Mouse (Mus musculus) midbrain, embryonic 16.5 days (tissue): Measurements from ENCODE around the gene Gramd4. TPM values are rescaled to one million over a fixed set of nuclear protein-coding genes. Genes with fewer than 3 reads are reported as not detected.
A peak's percentile ranks its signal among the peaks of the same experiment; 100 is the strongest.

Experiments
- ATAC-seq: fragments of 200-750 bp; cut with Nextera tagmentation; 2 replicates; pipeline ENCODE4 v1.8.0; 2017; ENCODE audit warnings: moderate TSS enrichment
- H3K27ac ChIP-seq: fragments of 300-500 bp; sonication (generic); 2 replicates; pipeline ENCODE4 v1.5.1; 2014; ENCODE audit warnings: mild to moderate bottlenecking, low read length, mixed read lengths
- H3K27me3 ChIP-seq: fragments of 300-500 bp; sonication (generic); 2 replicates; pipeline ENCODE4 v1.6.1; 2014; ENCODE audit warnings: low read depth, low read length, mixed read lengths; ENCODE audit not compliant: control insufficient read depth, insufficient read depth
- H3K36me3 ChIP-seq: fragments of 300-500 bp; sonication (generic); 2 replicates; pipeline ENCODE4 v1.6.1; 2014; ENCODE audit warnings: mild to moderate bottlenecking, low read length, moderate library complexity, mixed read lengths; ENCODE audit not compliant: control insufficient read depth, insufficient read depth
- H3K4me1 ChIP-seq: fragments of 300-500 bp; sonication (generic); 2 replicates; pipeline ENCODE4 v1.6.1; 2014; ENCODE audit warnings: mild to moderate bottlenecking, low read length, mixed read lengths; ENCODE audit not compliant: control insufficient read depth, insufficient read depth
- H3K4me2 ChIP-seq: fragments of 300-500 bp; sonication (generic); 2 replicates; pipeline ENCODE4 v1.6.1; 2014; ENCODE audit warnings: mild to moderate bottlenecking, low read length, mixed read lengths
- H3K4me3 ChIP-seq: fragments of 300-500 bp; sonication (generic); 2 replicates; pipeline ENCODE4 v1.5.1; 2014; ENCODE audit warnings: low read depth, mild to moderate bottlenecking, low read length, moderate library complexity, mixed read lengths
- H3K9ac ChIP-seq: fragments of 300-500 bp; sonication (generic); 2 replicates; pipeline ENCODE4 v1.6.1; 2014; ENCODE audit warnings: low read depth, low read length, mixed read lengths
- H3K9me3 ChIP-seq: fragments of 300-500 bp; sonication (generic); replicated peaks from 2 replicates; pipeline ENCODE4 v1.6.1; 2014; ENCODE audit warnings: mild to moderate bottlenecking, low read length, mixed read lengths; ENCODE audit not compliant: control insufficient read depth, poor library complexity, severe bottlenecking
- WGBS: fragments of 180-500 bp; shearing (Covaris S2); extraction: QIAGEN DNeasy Blood & Tissue Kit; methylation state at CpG from one replicate; pipeline ENCODE4 v1.1.7; 2014; 5-methylcytosine and 5-hydroxymethylcytosine counted together
- polyA plus RNA-seq: library from polyadenylated mRNA; unstranded; fragments of >200 nt; fragmentation: Nextera tagmentation; extraction: Ambion mirVana; gene quantifications from 2 replicates; pipeline ENCODE4 v1.2.1, GENCODE M21; 2015

Gene Gramd4
- polyA plus RNA-seq, 1 experiment from 2014 or later, result 36.7 TPM

DNA sequence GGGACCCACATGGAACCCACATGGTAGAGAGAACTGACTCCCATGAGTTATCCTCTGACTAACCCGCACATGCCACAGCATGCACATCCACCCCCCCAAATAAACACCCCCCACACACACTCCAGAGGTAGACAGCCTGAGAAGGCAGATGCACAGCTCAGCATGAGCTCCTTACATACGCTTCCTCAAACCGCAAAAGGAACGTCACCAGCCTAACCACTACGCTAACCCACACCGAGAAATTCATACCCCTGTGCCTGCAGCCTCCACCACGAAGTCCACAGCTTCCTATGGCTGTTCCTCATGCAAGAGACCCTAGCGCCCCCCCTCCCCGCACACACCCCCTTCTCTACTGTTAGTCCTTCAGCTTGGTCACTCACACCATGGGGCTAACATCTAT is 35.5 kb upstream of the Gramd4 start:
- 82% methylated on average over 9 of the region's 9 CpGs for WGBS
- Histone ChIP-seq H3K9me3 (no peaks in the 10 kb centered on the region; the same call in 1 of the 2 replicates), H3K4me3 (no peak overlapping the region), H3K27me3 (no peaks in the 10 kb centered on the region), H3K4me2 (no peak overlapping the region), H3K9ac (no peak overlapping the region), H3K4me1 (no peaks in the 10 kb centered on the region), H3K27ac (no peak overlapping the region), H3K36me3 (no peaks in the 10 kb centered on the region)
- no peak for ATAC-seq

DNA sequence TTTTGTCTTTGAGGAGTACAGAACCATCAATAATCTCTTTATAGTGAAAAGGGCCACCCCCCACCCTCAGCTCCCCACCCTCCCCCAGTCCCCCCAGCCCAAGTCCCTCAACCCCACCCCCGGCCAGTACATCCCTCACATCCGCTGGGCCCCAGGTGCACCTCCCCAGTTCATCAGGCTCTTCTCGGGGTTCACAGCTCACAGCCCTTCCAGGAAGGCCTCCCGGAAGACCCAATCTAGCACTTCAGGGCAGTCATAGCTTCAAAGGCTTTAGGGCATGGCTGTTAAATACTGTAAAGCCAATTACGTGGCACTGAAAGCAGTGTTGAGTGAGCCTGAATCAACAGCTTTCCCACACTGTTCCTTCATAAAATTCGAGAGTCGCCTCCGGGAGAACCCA is 29.6 kb upstream of the Gramd4 start:
- 68% methylated on average over 8 of the region's 8 CpGs for WGBS
- no peak overlapping the region for H3K4me3 ChIP-seq
- H3K27ac ChIP-seq, result no peak overlapping the region
- no peaks in the 10 kb centered on the region; the same call in 1 of the 2 replicates for H3K9me3 ChIP-seq
- peaks cover 2% of the 10 kb centered on the region for H3K4me1 ChIP-seq
- H3K27me3 ChIP-seq, result peaks cover 12% of the 10 kb centered on the region
- no peaks in the 10 kb centered on the region for H3K36me3 ChIP-seq
- no peak overlapping the region for H3K9ac ChIP-seq
- peak overlapping the region; percentile 12; the same call in 1 of the 2 replicates for H3K4me2 ChIP-seq
- no peak for ATAC-seq

DNA sequence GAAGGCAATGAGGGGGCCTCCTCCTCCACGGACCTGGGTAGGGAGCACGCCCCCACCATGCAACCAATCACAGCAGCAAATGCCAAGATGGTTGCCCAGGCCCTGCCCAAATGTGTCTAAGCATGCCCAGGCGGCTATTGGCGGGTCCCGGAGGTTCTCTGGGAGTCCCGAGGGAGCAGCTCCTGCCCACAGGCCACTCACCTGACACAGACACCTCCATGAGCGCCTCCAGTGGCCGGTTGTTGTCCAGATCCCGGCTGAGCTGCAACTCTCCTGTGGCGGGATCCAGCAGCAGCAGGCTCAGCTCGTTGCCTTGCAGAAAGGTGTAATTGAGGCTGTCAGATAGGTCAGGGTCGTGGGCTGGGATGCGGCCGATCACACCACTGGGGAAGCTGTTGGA is 27.5 kb upstream of the Gramd4 start:
- 86% methylated on average over 14 of the region's 14 CpGs for WGBS
- ATAC-seq, result no peak
- no peak overlapping the region for H3K4me2 ChIP-seq
- H3K9ac ChIP-seq, result no peak overlapping the region
- no peaks in the 10 kb centered on the region for H3K36me3 ChIP-seq
- peaks cover 32% of the 10 kb centered on the region for H3K27me3 ChIP-seq
- H3K27ac ChIP-seq, result no peak overlapping the region
- H3K4me3 ChIP-seq, result no peak overlapping the region
- H3K9me3 ChIP-seq, result no peaks in the 10 kb centered on the region; the same call in 1 of the 2 replicates
- H3K4me1 ChIP-seq, result peaks cover 21% of the 10 kb centered on the region

DNA sequence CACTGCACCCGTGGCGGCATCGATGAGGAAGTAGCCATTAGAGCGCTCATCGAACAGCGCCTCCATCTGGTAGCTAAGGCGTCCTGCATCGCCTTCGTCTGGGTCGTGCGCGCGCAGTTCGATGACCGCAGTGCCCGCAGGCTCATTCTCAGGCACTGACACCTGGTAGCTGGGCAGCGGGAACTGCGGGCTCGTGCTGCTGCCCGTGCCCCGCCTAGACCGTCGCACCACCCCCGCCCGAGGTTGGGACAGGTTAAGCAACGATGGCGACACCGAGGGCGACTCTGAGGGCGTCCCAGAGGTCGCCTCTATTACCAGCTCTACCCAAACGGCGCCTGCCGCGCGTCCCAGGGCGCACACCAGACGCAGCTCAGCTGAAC is 24.7 kb upstream of the Gramd4 start:
- WGBS, result 2% methylated on average over 38 of the region's 38 CpGs

DNA sequence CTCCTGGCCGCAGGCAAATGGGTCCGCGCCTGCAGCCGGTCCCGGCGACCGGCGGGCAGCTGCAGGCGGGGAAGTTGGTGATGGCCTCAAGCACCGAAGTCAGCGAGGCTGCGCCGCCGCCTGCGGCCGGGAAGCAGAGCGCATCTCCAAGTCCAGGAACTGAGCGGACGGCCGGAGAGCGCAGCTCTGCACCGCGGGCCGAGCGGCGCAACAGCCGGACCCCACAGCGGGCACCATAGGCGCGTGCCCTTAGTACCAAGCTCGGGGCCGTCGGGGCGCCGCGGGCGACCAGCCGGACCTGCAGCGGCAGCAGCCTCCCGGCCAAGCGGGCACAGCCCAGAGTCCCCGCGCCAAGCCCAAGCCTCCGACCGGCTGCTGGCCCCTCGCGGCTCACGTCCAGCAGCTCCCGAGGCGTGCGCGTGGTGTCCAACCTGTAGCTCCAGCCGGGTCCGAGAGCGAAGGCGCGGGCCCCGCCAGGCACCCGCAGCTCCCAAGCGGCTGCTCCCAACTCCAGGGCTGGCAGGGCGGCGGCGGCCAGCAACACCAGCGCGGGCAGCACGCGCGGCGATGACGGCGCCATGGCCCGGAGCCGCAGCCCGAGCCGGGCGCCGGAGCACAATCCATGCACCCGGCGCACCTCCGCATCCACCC is 24.2 kb upstream of the Gramd4 start, which contains the start of gene Celsr1:
TSS of gene Celsr1 (minus strand) at position 587 of the 651 bp plus-strand sequence.
- under 1% methylated on average over 75 of the region's 80 CpGs for WGBS
- H3K9me3 ChIP-seq, result no peaks in the 10 kb centered on the region; the same call in 1 of the 2 replicates
- ATAC-seq, result 0 out of 2 replicates have a peak, but pooled peaks have one; percentile 26
- H3K27me3 ChIP-seq, result peaks cover 35% of the 10 kb centered on the region
- peak within 1 kb of the TSS; percentile 47 for H3K4me3 ChIP-seq
- H3K36me3 ChIP-seq, result no peaks in the 10 kb centered on the region
- peaks cover 21% of the 10 kb centered on the region for H3K4me1 ChIP-seq
- H3K9ac ChIP-seq, result peak within 1 kb of the TSS; percentile 54
- H3K27ac ChIP-seq, result peak within 1 kb of the TSS; percentile 5; the same call in 1 of the 2 replicates
- H3K4me2 ChIP-seq, result peak within 1 kb of the TSS; percentile 58

More for the DNA sequence above, 24.7 kb upstream of the Gramd4 start:
- Histone ChIP-seq H3K9me3 (no peaks in the 10 kb centered on the region; the same call in 1 of the 2 replicates), H3K4me1 (peaks cover 21% of the 10 kb centered on the region), H3K36me3 (no peaks in the 10 kb centered on the region), H3K27me3 (peaks cover 35% of the 10 kb centered on the region), H3K9ac (peak overlapping the region; percentile 54; the same call in 1 of the 2 replicates), H3K4me3 (peak overlapping the region; percentile 47), H3K27ac (peak overlapping the region; percentile 5; the same call in 1 of the 2 replicates), H3K4me2 (peak overlapping the region; percentile 58)
- no peak for ATAC-seq

DNA sequence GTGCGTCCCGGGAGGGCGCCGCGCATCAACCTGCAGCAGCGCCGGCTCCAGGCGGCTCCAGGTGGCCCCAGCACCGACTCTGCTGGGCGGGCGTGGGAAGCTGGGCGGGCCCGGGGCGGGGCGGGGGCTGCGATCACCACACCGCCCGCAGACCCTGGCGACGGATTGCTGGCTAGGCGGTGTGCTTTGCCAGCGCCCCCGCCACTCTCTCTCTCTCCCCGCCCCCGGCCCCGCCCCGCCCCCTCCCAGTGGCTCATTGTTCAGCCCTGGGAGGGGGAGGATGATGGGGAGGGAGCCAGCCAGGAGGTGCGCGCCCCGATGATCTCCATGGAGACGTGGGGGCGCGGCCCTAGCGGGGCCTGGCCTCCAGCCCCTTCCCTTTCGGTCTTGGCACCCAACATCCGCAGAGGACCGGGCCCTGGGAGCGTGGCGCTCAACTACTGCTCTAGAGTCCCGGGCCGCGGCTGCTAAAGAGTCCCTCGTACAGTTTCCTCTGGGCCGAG is 23.4 kb upstream of the Gramd4 start:
- Histone ChIP-seq H3K36me3 (no peaks in the 10 kb centered on the region), H3K27ac (peak overlapping the region; percentile 5; the same call in 1 of the 2 replicates), H3K4me3 (peak overlapping the region; percentile 47), H3K9me3 (no peaks in the 10 kb centered on the region; the same call in 1 of the 2 replicates), H3K4me2 (peak overlapping the region; percentile 58), H3K4me1 (peaks cover 21% of the 10 kb centered on the region), H3K9ac (peak overlapping the region; percentile 54), H3K27me3 (peaks cover 35% of the 10 kb centered on the region)
- under 1% methylated on average over 34 of the region's 44 CpGs for WGBS
- peak; percentile 56 for ATAC-seq

DNA sequence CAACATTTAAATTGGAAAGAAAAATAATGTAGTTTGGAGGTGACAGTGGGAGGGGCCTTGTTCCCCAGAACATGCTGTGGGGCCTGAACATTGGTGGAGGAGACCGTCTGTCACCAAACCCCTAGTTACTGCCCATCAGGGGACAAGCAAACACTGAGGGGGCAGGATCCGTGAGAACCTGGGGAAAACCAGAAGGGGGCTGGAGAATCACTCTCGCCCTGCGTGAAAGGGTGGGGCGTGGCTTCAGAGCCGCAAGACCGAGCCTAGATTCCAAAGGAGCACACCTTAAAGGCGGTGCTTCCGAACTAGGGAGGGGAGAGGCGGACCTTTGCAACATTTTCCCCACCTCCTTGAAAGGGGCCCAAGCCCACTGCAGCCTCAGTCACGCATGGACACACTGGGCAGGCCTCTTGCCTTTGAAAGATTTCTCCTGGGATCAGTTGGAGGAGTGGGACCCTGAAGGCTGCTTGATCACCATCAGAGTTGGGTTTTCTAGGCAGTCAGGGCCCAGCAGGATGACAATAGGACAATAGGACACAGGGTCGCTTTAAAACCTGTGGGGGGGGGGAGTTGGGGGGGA is 22.6 kb upstream of the Gramd4 start:
- H3K27me3 ChIP-seq, result peaks cover 35% of the 10 kb centered on the region
- no peaks in the 10 kb centered on the region for H3K36me3 ChIP-seq
- H3K9ac ChIP-seq, result no peak overlapping the region
- H3K4me1 ChIP-seq, result peaks cover 21% of the 10 kb centered on the region
- H3K4me3 ChIP-seq, result no peak overlapping the region
- no peak for ATAC-seq
- no peaks in the 10 kb centered on the region; the same call in 1 of the 2 replicates for H3K9me3 ChIP-seq
- peak overlapping the region; percentile 58 for H3K4me2 ChIP-seq
- no peak overlapping the region for H3K27ac ChIP-seq
- WGBS, result 7% methylated on average over 12 of the region's 12 CpGs

DNA sequence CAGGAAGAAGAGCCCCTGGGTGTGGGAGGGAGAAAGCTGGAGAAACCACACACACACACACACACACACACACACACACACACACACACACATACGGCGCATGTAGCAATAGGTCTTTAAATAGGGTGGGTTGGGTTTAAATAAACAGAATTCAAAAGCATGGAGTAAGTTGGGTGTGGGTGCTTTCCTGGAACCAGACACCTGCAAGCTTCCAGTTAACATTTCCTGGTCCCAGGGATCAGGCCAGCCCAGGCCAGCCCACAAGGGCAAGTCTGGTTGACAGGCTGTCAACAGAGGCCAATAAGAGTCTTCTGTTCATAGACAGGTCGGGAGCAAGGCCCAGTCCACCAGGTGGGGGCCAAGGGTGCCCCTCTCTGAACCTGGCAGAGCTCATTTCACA is 21.6 kb upstream of the Gramd4 start:
- H3K27me3 ChIP-seq, result peaks cover 35% of the 10 kb centered on the region
- H3K9me3 ChIP-seq, result no peaks in the 10 kb centered on the region; the same call in 1 of the 2 replicates
- no peak overlapping the region for H3K4me3 ChIP-seq
- WGBS, result 78% methylated on average over 3 of the region's 3 CpGs
- peaks cover 21% of the 10 kb centered on the region for H3K4me1 ChIP-seq
- no peaks in the 10 kb centered on the region for H3K36me3 ChIP-seq
- ATAC-seq, result no peak
- H3K4me2 ChIP-seq, result no peak overlapping the region
- H3K27ac ChIP-seq, result no peak overlapping the region
- no peak overlapping the region for H3K9ac ChIP-seq

DNA sequence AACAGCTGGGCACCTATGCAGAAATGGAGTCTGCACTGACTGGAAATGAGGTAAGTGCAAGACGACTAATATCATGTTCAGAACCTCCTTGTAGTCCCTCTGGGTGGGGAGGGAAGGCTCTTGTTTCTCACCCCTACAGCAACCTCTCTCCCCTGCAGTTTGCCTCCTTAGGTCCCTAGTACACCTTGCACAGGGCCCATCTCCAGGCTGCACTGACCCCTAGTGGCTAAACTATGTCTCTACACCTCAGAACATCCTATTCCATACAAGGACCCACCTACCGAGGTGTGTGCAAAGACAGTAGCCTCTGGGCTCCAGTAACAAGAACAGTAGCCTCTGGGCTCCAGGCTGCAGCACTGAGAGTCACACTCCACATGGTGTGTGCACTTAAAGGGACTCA is 18.7 kb upstream of the Gramd4 start:
- Histone ChIP-seq H3K9ac (no peak overlapping the region), H3K27ac (no peak overlapping the region), H3K27me3 (peaks cover 13% of the 10 kb centered on the region), H3K4me1 (peaks cover 10% of the 10 kb centered on the region), H3K36me3 (no peaks in the 10 kb centered on the region), H3K4me3 (no peak overlapping the region), H3K4me2 (no peak overlapping the region), H3K9me3 (no peaks in the 10 kb centered on the region)
- peak; percentile 73 for ATAC-seq
- WGBS, result 0% methylated on average over 2 of the region's 2 CpGs
